Mouse (Mus musculus) G1E (cell line): ENCODE results near the gene Gm3415.

Experiments used
- CTCF ChIP-seq: IDR thresholded peaks from 2 replicates; pipeline ENCODE4 v1.5.1; 2012; ENCODE audit warnings: low read depth, low read length, inconsistent platforms, mixed read lengths
- GATA1 ChIP-seq: IDR thresholded peaks from 2 replicates; pipeline ENCODE4 v1.6.1; 2012; ENCODE audit warnings: borderline replicate concordance, low read length, inconsistent platforms, mixed read lengths
- TAL1 ChIP-seq: conservative IDR thresholded peaks from 2 replicates; pipeline ENCODE4 v1.6.1; 2012; ENCODE audit warnings: low read depth, low read length, inconsistent platforms, mixed read lengths

- no peak for TF ChIP-seq GATA1
- no peak for TF ChIP-seq CTCF
- no peak for TF ChIP-seq TAL1
Observed at GRCm38 (mm10) chr5:146584156-146584477, 28.2 kb downstream of the Gm3415 start.
